ENCODE assay signal across 9 mouse cellular contexts in genomic region chr5:110363179-110363821, GRCm38 (mm10). TPM values are rescaled to one million over a fixed set of nuclear protein-coding genes. Genes with fewer than 3 reads are reported as not detected.
A peak's percentile ranks its signal among the peaks of the same experiment; 100 is the strongest.
DNase-seq lines count a peak whose midpoint lies in the region; ATAC-seq and TF ChIP-seq lines count a peak whose summit lies in the region.
"Had no signal": no experiment of that assay in that cellular context is flagged by ENCODE, and none has a peak within 500 bp of the region (broad histone marks: within the 10 kb centered on the region; RNA-seq: fewer than 3 reads in every experiment).

No protein-coding gene starts in this region.

- intact Hi-C loops in heart, postnatal 10 days (cut with DNase I), result no loop called here

- 0 out of 2 replicates have a peak, but pooled peaks have one; percentile 12 for TF ChIP-seq CTCF in liver, postnatal 0 days (IDR thresholded peaks at IDR 0.05; ENCODE audit: low read depth)

- H3K27ac ChIP-seq in brown adipose tissue, adult 24 weeks (replicated peaks; ENCODE audit: low read depth, low read length), result 0 out of 2 replicates have a peak overlapping the region, but pooled peaks have one; percentile 45
- no peak overlapping the region for H3K27ac ChIP-seq in forebrain, embryonic 14.5 days (ENCODE audit: low read depth, low read length)
- H3K27ac ChIP-seq in liver, postnatal 0 days (ENCODE audit: low read depth), result no peak overlapping the region

- ATAC-seq in forebrain, embryonic 14.5 days, result peak; percentile 86
- ATAC-seq in liver, postnatal 0 days, result peak; percentile 87
- peak; percentile 23; the same call in 1 of the 2 replicates for ATAC-seq in neutrophil, adult 5-6 weeks (ENCODE audit: extremely low read depth, insufficient number of reproducible peaks, low FRiP score, poor library complexity, severe bottlenecking)
- ATAC-seq: Patski had no signal

- H3K4me2 ChIP-seq in forebrain, embryonic 14.5 days (ENCODE audit: low read length), result peak overlapping the region; percentile 79
- H3K4me2 ChIP-seq in liver, postnatal 0 days (ENCODE audit: low read depth, low read length), result peak overlapping the region; percentile 81

- no peaks in the 10 kb centered on the region for H3K9me3 ChIP-seq in forebrain, embryonic 14.5 days (replicated peaks; ENCODE audit: control insufficient read depth, low read length)
- H3K9me3 ChIP-seq in liver, postnatal 0 days (ENCODE audit: low read length), result no peaks in the 10 kb centered on the region

- H3K4me1 ChIP-seq in brown adipose tissue, adult 24 weeks (ENCODE audit: control insufficient read depth, insufficient read depth, insufficient read length, low read length), result no peaks in the 10 kb centered on the region; the same call in 1 of the 2 replicates
- peaks cover 4% of the 10 kb centered on the region; the same call in 1 of the 2 replicates for H3K4me1 ChIP-seq in forebrain, embryonic 14.5 days (ENCODE audit: control insufficient read depth, insufficient read depth, low read length)
- peaks cover 5% of the 10 kb centered on the region; the same call in 1 of the 2 replicates for H3K4me1 ChIP-seq in liver, postnatal 0 days (ENCODE audit: insufficient read depth)

- no peak for TF ChIP-seq EP300 in liver, postnatal 0 days (IDR thresholded peaks at IDR 0.05; ENCODE audit: low read depth)

- H3K36me3 ChIP-seq in forebrain, embryonic 14.5 days (ENCODE audit: control insufficient read depth, insufficient read depth, low read length), result peaks cover 42% of the 10 kb centered on the region
- H3K36me3 ChIP-seq in liver, postnatal 0 days (replicated peaks; ENCODE audit: insufficient read depth, low read length), result peaks cover 6% of the 10 kb centered on the region; the same call in 1 of the 2 replicates

- WGBS in forebrain, embryonic 14.5 days, result 5% methylated on average over 60 of the region's 72 CpGs
- WGBS in liver, postnatal 0 days (ENCODE audit: insufficient replicate concordance), result 7% methylated on average over 66 of the region's 72 CpGs

- peak overlapping the region; percentile 61 for H3K9ac ChIP-seq in forebrain, embryonic 14.5 days (ENCODE audit: low read length)
- H3K9ac ChIP-seq in liver, postnatal 0 days (replicated peaks), result 0 out of 2 replicates have a peak overlapping the region, but pooled peaks have one; percentile 46

- H3K27me3 ChIP-seq in forebrain, embryonic 14.5 days (replicated peaks; ENCODE audit: control insufficient read depth, insufficient read depth, low read length), result no peaks in the 10 kb centered on the region
- no peaks in the 10 kb centered on the region for H3K27me3 ChIP-seq in liver, postnatal 0 days (ENCODE audit: insufficient read depth, low read length)
- H3K27me3 ChIP-seq: Patski had no signal

- DNase-seq in CD8-positive naive resting alpha-beta T cell, adult 2 months (ENCODE audit: low read depth in 2 of 2, low spot score in 2 of 2), result peak; percentile 23 to 25
- DNase-seq in forebrain, embryonic 14.5 days (ENCODE audit: low spot score), result peak; percentile 81
- DNase-seq in heart, postnatal 10 days, result peak; percentile 85 to 87
- DNase-seq in kidney, postnatal 36 days, result peak; percentile 55 to 84
- DNase-seq in liver, postnatal 0 days, result peak; percentile 82
- DNase-seq in thymus, adult 18-20 months, result peak; percentile 28 to 38

- peak overlapping the region; percentile 49 for H3K4me3 ChIP-seq in brown adipose tissue, adult 24 weeks (ENCODE audit: insufficient read depth, low read depth, low read length)
- H3K4me3 ChIP-seq in forebrain, embryonic 14.5 days (ENCODE audit: low read depth, low read length), result peak overlapping the region; percentile 38
- peak overlapping the region; percentile 45 for H3K4me3 ChIP-seq in liver, postnatal 0 days (ENCODE audit: low read depth, low read length)

RNA-seq across cellular contexts. Expression of gene Lrcol1, which starts 18.8 kb away (rescaled TPM):
- polyA plus RNA-seq in brown adipose tissue, adult 24 weeks (2012; ENCODE audit: insufficient read depth, insufficient read length, missing spikeins), result not detected in 2 replicates
- polyA plus RNA-seq in forebrain, embryonic 14.5 days (2014; fragmentation: Nextera tagmentation; extraction: Ambion mirVana), result not detected in 2 replicates
- total RNA-seq in heart, postnatal 10 days (2021), result not detected
- not detected in 2 replicates for polyA plus RNA-seq in liver, postnatal 0 days (2015; fragmentation: Nextera tagmentation; extraction: Ambion mirVana)
- total RNA-seq in neutrophil, adult 5-6 weeks (2017), result not detected in 2 replicates
- polyA plus RNA-seq: Patski had no signal

RNA-seq across cellular contexts. Expression of gene P2rx2, which starts 20.3 kb away (rescaled TPM):
- polyA plus RNA-seq in brown adipose tissue, adult 24 weeks (2012; ENCODE audit: insufficient read depth, insufficient read length, missing spikeins), result not detected in 2 replicates
- polyA plus RNA-seq in forebrain, embryonic 14.5 days (2014; fragmentation: Nextera tagmentation; extraction: Ambion mirVana), result 5.9 and 6.4 TPM in 2 replicates
- total RNA-seq in heart, postnatal 10 days (2021), result not detected
- 0.07 and 0.09 TPM in 2 replicates for polyA plus RNA-seq in liver, postnatal 0 days (2015; fragmentation: Nextera tagmentation; extraction: Ambion mirVana)
- total RNA-seq in neutrophil, adult 5-6 weeks (2017), result not detected in 2 replicates

Comparison
In these comparisons a context has a peak if more than half of its experiments do, and no peak if none do; other contexts are left out.
1. DNase-seq: peak in every context shown above with its lines; median percentile 86 in heart, postnatal 10 days; 82 in liver, postnatal 0 days; 81 in forebrain, embryonic 14.5 days; 70 in kidney, postnatal 36 days; 33 in thymus, adult 18-20 months; 24 in CD8-positive naive resting alpha-beta T cell, adult 2 months.
2. ATAC-seq: peak in every context shown above with its lines; median percentile 87 in liver, postnatal 0 days; 86 in forebrain, embryonic 14.5 days; 23 in neutrophil, adult 5-6 weeks.